Mouse (Mus musculus): ENCODE data around the gene Cd300ld5.
"Not testable (repeated sequence)": the region's sequence is repeated elsewhere in the genome, so short reads cannot be mapped to it uniquely, and the experiment has no call there.

Gene Cd300ld5

DNA sequence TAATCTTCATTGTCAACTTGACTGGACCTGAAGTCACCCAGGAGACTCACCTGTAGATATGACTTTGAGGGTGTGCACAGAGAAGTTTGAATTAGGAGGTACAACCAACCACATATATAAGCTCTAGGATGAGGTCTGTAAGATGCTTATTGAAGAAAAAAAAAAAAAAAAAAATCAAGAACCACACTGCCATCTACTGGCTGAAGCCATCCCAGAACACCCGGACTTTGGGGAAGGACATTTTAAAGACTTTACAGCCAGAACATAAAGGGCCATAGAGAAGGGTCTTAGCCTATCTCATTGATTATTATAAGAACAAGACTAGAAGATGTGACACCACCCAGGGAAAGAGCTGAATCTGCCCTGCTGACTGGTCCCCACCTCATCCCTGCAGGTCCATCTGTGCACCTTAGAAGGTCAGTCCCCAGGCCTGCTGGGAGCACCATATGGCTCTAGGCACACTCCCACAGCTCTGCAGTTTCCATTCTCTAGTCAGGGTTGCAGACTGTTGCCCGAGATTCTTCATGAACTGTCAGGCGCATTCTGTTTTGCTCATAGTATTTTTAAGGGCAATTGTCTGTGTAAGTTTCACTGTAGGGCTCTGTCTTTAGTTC is 11.8 kb upstream of the Cd300ld5 start:
- DNase-seq (ENCODE audit: extremely low read depth, low read depth), result no peak

DNA sequence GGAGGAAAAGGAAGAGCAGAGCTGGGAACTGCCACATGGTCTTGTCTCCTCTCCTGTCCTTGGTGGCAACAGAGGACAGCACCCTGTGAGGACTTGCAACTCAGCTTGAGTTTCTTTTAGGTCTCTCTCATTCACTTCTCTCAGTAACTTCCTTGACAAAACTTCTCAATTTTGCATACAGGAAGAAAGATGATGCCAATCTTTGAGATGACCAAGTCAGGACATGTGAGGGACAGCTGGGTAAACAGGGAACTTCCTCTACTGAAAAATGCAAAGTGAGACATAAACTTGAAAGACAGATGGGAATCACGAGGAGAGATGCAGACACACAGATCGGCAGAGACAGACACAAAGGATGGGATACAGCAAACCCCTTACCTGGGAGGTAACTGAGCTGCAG is 10.7 kb upstream of the Cd300ld5 start, which contains the start of gene Cd300ld3:
Cd300ld3 (minus strand) TSS at position 151 of the 400 bp plus-strand sequence.
- DNase-seq (ENCODE audit: extremely low read depth, low read depth), result no peak

- DNase-seq (ENCODE audit: extremely low read depth, low read depth), result not testable (repeated sequence)
Measured at GRCm38 (mm10) chr11:115026912-115027311, 10.7 kb downstream of the Cd300ld5 start, which contains the start of gene Cd300ld4. Cd300ld4 (minus strand) TSS chr11:115027012.

- not testable (repeated sequence) for DNase-seq (ENCODE audit: extremely low read depth, low read depth)
Measured at GRCm38 (mm10) chr11:115016093-115016492, 21.5 kb downstream of the Cd300ld5 start, which contains the start of gene Cd300ld2. Cd300ld2 (minus strand) TSS chr11:115016193.

GRCm38 (mm10) chr11:115004070-115004469 is 33.5 kb downstream of the Cd300ld5 start:
- DNase-seq (ENCODE audit: extremely low read depth, low read depth), result no peak

- DNase-seq (ENCODE audit: extremely low read depth, low read depth), result no peak
Measured at GRCm38 (mm10) chr11:115001474-115002040, 36.0 kb downstream of the Cd300ld5 start, which contains the start of gene Cd300c2. Cd300c2 (minus strand) TSS chr11:115001880.

DNA sequence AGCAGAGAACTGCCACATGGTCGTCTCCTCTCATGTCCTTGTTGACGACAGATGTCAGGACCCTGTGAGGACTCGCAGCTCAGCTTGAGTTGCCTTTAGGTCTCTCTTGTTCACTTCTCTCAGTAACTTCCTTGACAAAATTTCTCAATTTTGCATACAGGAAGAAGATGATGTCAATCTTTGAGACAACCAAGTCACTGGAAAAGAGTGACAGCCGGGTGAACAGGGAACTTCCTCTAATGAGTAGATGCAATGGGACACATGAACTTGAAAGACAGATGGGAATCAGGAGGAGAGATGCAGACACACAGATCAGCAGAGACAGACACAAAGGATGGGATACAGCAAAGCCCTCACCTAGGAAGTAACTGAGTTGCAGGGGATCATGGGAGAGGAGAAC is 47.8 kb downstream of the Cd300ld5 start, which contains the start of gene Cd300ld:
Cd300ld (minus strand) TSS at position 130 of the 400 bp plus-strand sequence.
- DNase-seq (ENCODE audit: extremely low read depth, low read depth), result no peak

GRCm38 (mm10) chr11:114981866-114982265 is 55.7 kb downstream of the Cd300ld5 start:
- no peak for DNase-seq (ENCODE audit: extremely low read depth, low read depth)
